Mouse (Mus musculus): ENCODE measurements at regions not wholly inside any gene's neighbourhood (a gene's known extent, or its start where the extent isn't known, plus 50 kb on each side); places are given as distances from the start of the nearest gene placed in this dataset.

DNA sequence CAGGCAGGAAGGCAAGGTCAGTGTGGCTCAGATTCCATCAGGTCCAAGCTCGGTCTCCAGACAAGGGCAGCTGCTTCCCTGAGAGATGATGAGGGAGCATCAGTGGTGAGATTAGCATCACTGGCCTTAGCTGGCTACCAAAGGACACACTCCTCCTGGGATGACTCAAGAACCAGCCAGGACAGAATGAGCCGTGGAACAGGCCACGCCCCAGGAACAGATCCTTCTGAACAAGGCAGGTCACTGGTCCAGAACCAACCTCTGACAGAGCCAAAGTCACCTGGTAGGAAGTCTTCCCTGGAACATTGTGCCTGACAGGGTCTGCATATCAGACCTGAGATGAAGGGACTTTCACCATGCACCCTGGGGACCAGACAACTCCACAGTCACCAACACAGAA is 152.0 kb downstream of the Tomm20 start:
- Histone ChIP-seq H3K4me1 (peaks cover 2% of the 10 kb centered on the region; the same call in 1 of the 2 replicates), H3K4me2 (replicated peaks) (no peak overlapping the region), H3K4me3 (no peak overlapping the region), H3K9ac (replicated peaks) (no peak overlapping the region), H3K36me3 (no peaks in the 10 kb centered on the region), H3K27ac (replicated peaks) (no peak overlapping the region), H3K9me3 (no peaks in the 10 kb centered on the region), H3K27me3 (no peaks in the 10 kb centered on the region)
- ATAC-seq (ENCODE audit: low FRiP score, low read depth): no peak
- 73% methylated on average over 3 of the region's 3 CpGs for whole genome bisulfite sequencing

DNA sequence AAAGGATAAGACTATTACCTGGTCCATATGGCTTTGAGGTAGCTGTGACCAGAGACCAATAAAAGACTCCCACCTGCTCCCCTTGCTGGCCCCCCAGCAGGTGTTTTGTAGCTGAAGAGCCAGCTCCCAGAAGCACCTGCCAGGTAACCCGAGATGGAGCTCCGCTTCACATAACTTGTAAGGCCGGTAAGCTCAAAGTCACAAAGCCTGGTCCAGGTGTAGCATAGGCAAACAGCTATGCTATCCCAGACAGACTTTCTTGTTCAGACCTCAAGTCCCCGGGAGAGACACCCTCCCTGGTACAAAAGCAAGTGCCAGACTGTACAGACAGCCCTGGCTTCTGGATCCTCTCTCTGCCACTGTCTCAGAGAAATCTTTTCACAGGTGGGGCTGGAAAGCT is 154.6 kb downstream of the Tomm20 start:
- H3K27me3 ChIP-seq: no peaks in the 10 kb centered on the region
- H3K4me1 ChIP-seq: peaks cover 6% of the 10 kb centered on the region; the same call in 1 of the 2 replicates
- peaks cover 1% of the 10 kb centered on the region; the same call in 1 of the 2 replicates for H3K9me3 ChIP-seq
- no peak overlapping the region for H3K4me2 ChIP-seq (replicated peaks)
- no peak overlapping the region for H3K4me3 ChIP-seq
- H3K9ac ChIP-seq (replicated peaks): no peak overlapping the region
- no peak overlapping the region for H3K27ac ChIP-seq (replicated peaks)
- H3K36me3 ChIP-seq: no peaks in the 10 kb centered on the region
- ATAC-seq (ENCODE audit: low FRiP score, low read depth): no peak
- 81% methylated on average over 4 of the region's 4 CpGs for WGBS

DNA sequence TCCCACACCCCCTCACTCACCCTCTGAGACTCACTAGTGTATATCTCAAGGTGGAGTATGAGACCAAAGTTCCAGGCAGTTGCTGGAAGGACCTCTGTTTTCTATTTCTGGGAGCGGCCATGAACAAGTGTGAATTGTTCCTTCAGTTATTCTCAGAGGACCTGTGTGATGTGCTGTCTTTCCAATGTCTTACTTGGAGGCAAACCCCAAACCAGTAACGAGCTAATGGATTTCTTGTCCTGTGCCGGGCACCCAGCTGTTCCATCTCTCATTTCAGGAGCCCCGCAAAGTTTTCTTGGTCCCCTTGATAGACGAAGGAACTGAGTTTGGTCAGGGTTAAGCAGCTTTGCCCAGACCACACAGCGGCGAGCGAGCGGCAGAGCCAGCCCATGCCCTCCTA is 155.4 kb downstream of the Tomm20 start:
- Histone ChIP-seq H3K27ac (replicated peaks) (no peak overlapping the region), H3K4me2 (replicated peaks) (no peak overlapping the region), H3K27me3 (no peaks in the 10 kb centered on the region), H3K36me3 (no peaks in the 10 kb centered on the region), H3K9me3 (peaks cover 9% of the 10 kb centered on the region; the same call in 1 of the 2 replicates), H3K9ac (replicated peaks) (no peak overlapping the region), H3K4me3 (no peak overlapping the region), H3K4me1 (peaks cover 6% of the 10 kb centered on the region; the same call in 1 of the 2 replicates)
- ATAC-seq (ENCODE audit: low FRiP score, low read depth): no peak
- WGBS: 89% methylated on average over 9 of the region's 9 CpGs

DNA sequence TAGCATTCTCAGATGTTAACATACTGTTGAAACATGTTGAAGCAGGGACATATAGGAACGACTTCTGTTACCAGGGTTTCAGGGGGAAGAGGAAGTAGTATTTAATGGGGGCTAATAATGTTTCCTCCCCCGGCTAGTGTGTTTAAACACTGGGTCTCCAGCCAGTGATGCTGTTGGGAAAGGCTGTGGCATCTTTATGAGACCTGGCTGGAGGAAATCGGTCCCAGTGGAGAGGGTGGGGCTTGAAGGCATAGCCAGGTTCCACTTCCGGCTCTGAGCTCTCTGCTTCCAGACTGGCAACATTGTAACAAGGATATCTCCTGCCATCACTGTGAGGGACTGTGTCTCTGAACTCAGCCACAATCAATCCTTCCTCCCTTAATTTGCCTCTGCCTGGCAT is 156.6 kb downstream of the Tomm20 start:
- Histone ChIP-seq H3K27me3 (no peaks in the 10 kb centered on the region), H3K4me3 (no peak overlapping the region), H3K27ac (replicated peaks) (no peak overlapping the region), H3K9ac (replicated peaks) (no peak overlapping the region), H3K4me1 (peaks cover 6% of the 10 kb centered on the region; the same call in 1 of the 2 replicates), H3K36me3 (no peaks in the 10 kb centered on the region), H3K4me2 (replicated peaks) (no peak overlapping the region), H3K9me3 (peaks cover 9% of the 10 kb centered on the region; the same call in 1 of the 2 replicates)
- no peak for ATAC-seq (ENCODE audit: low FRiP score, low read depth)
- 81% methylated on average over 4 of the region's 4 CpGs for WGBS

DNA sequence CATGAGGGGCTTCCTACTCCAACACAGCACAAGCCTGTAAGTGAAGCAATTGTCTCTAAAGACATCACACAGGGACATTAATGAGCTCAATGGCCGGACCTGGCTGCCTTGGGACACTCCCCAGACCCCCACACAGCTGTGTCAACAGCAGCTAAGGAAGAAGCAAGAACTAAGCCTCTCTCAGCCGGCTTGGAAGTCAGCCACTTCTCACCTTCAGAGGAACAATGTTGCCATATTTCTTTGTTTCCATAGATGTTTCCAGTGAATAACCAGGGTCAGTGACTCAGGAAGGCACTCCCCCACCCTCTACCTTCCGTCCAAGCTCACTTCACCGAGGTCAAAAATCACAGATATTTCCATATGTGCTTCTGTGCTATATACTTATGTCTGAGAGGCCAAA is 157.0 kb downstream of the Tomm20 start:
- peaks cover 6% of the 10 kb centered on the region; the same call in 1 of the 2 replicates for H3K4me1 ChIP-seq
- H3K27me3 ChIP-seq: no peaks in the 10 kb centered on the region
- no peak overlapping the region for H3K9ac ChIP-seq (replicated peaks)
- 59% methylated on average over 4 of the region's 4 CpGs for WGBS
- H3K4me2 ChIP-seq (replicated peaks): no peak overlapping the region
- H3K36me3 ChIP-seq: no peaks in the 10 kb centered on the region
- H3K27ac ChIP-seq (replicated peaks): no peak overlapping the region
- H3K9me3 ChIP-seq: peaks cover 9% of the 10 kb centered on the region; the same call in 1 of the 2 replicates
- no peak overlapping the region for H3K4me3 ChIP-seq
- ATAC-seq (ENCODE audit: low FRiP score, low read depth): no peak

DNA sequence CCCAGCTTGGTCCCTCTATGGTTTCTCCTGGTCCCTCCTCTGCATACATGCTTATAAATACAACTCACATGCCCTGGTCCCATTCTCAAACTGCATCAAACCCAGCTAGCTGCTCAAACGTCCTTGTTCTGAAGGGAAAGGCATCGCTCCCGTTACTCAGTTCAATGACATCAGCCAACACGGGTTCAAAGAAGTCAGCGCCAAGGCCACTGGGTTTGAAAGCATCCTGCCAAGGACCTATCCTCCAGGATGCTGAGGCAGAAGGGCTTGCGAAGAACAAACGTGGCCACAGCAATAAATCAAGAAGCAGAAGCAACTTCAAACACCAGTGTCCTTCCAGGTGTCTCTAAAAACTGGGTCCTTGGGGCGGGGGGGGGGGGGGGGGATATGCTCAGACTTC is 158.2 kb downstream of the Tomm20 start:
- Histone ChIP-seq H3K4me3 (no peak overlapping the region), H3K4me2 (replicated peaks) (no peak overlapping the region), H3K9me3 (peaks cover 9% of the 10 kb centered on the region; the same call in 1 of the 2 replicates), H3K9ac (replicated peaks) (no peak overlapping the region), H3K27ac (replicated peaks) (no peak overlapping the region), H3K36me3 (no peaks in the 10 kb centered on the region), H3K27me3 (no peaks in the 10 kb centered on the region), H3K4me1 (peaks cover 6% of the 10 kb centered on the region; the same call in 1 of the 2 replicates)
- no peak for ATAC-seq (ENCODE audit: low FRiP score, low read depth)
- 88% methylated on average over 8 of the region's 8 CpGs for WGBS

DNA sequence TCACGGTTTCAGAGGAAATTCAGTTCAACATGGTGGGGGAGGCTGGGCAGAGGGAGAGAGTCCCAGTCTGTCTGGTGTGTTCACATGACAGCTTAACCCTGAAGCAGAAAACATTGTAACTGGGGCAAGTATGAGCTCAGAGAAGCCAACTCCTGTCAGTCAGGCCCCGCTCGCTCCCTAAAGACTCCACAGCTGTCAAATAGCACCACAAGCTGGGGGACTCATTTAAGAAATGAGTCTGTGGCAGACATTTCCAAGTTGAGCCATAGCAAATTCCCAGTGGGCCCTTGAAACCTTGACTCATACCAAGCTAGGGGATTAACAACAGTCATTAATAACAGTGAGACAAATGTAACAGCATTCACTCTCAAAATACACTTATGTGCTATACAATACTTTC is 160.4 kb downstream of the Tomm20 start:
- peaks cover 6% of the 10 kb centered on the region; the same call in 1 of the 2 replicates for H3K4me1 ChIP-seq
- H3K4me3 ChIP-seq: no peak overlapping the region
- H3K36me3 ChIP-seq: no peaks in the 10 kb centered on the region
- H3K9ac ChIP-seq (replicated peaks): no peak overlapping the region
- H3K9me3 ChIP-seq: peaks cover 9% of the 10 kb centered on the region; the same call in 1 of the 2 replicates
- no peaks in the 10 kb centered on the region for H3K27me3 ChIP-seq
- ATAC-seq (ENCODE audit: low FRiP score, low read depth): no peak
- 93% methylated on average over 3 of the region's 3 CpGs for WGBS
- H3K4me2 ChIP-seq (replicated peaks): no peak overlapping the region
- no peak overlapping the region for H3K27ac ChIP-seq (replicated peaks)

DNA sequence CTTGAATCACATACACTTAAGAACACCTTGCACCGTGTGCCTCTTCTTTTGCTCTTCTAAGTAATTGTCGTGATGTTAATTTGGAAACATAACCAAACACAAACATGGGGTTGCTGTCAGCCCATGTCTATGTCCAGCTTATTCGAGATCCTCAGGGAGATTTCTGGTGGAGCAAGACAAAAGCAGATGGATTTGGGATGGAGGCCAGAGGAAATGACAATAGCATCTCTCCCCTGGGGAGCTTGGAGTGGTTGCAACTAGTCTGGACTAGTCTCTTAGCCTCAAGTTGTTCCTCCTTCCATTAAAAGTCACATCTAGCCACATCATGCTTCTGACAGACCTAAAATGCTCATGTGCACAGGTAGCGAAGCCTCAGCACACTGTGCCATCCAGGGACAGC is 161.0 kb downstream of the Tomm20 start:
- Histone ChIP-seq H3K4me3 (no peak overlapping the region), H3K4me2 (replicated peaks) (no peak overlapping the region), H3K36me3 (no peaks in the 10 kb centered on the region), H3K9ac (replicated peaks) (no peak overlapping the region), H3K9me3 (peaks cover 9% of the 10 kb centered on the region; the same call in 1 of the 2 replicates), H3K27ac (replicated peaks) (no peak overlapping the region), H3K27me3 (no peaks in the 10 kb centered on the region), H3K4me1 (peaks cover 6% of the 10 kb centered on the region; the same call in 1 of the 2 replicates)
- ATAC-seq (ENCODE audit: low FRiP score, low read depth): no peak
- WGBS: 83% methylated on average over 4 of the region's 4 CpGs

DNA sequence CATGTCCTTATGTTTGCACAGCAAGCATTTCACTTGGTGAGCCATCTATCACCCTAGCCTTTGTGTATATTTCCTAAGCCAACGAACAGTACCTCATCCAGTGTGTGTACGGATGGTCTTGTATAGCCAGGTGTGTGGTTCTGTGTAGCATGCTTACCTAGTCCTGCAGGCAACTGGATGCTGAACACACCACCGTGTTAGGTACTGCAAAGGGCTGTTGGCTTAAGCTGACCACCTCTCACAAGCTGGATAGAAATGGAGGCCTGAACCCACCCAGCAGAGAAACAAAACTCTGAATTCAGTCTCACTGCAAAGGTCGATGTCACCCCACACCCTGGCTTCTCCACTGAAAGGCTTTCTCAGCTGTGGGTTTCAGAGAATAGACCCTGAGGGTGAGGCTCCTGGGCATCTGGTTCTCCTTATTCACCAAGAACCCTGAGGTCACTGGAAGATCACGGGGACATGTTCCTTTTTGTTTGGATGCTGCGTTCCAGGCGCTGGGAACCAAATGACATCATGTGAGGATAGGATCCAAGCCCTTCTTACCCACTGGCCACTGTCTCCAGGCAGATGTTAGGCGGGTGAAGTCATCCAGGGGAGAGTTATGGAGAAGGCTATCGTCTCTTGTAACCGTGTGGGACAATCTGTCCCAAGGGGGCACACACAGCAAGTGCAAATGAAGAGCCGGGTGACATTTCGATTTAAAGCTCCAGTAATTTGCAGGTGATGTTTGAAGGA is 161.8 kb downstream of the Tomm20 start:
- 81% methylated on average over 12 of the region's 12 CpGs for WGBS
- no peaks in the 10 kb centered on the region for H3K36me3 ChIP-seq
- ATAC-seq (ENCODE audit: low FRiP score, low read depth): no peak
- H3K27ac ChIP-seq (replicated peaks): no peak overlapping the region
- no peak overlapping the region for H3K9ac ChIP-seq (replicated peaks)
- no peak overlapping the region for H3K4me3 ChIP-seq
- no peak overlapping the region for H3K4me2 ChIP-seq (replicated peaks)
- peaks cover 9% of the 10 kb centered on the region; the same call in 1 of the 2 replicates for H3K9me3 ChIP-seq
- H3K4me1 ChIP-seq: peaks cover 6% of the 10 kb centered on the region; the same call in 1 of the 2 replicates
- no peaks in the 10 kb centered on the region for H3K27me3 ChIP-seq

DNA sequence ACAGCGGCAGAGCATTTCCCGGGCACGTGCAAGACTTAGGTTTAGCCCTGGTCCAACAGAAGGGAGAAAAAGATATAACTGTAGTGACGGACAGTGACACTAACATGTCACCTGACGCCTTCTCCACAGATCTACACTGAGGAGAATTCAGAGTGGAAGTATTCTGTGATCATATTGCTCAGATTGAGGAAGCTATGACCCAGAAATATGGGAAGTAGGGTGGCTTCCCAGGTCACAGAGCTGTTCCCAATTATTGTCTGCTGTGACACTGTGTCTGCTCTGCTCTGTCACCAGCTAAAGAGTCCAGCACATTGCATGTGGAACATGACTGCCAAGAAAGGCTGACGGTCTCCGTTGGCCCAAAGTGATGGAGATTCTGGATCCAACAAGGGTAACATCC is 167.0 kb downstream of the Tomm20 start:
- H3K4me1 ChIP-seq: no peaks in the 10 kb centered on the region
- no peak overlapping the region for H3K9ac ChIP-seq (replicated peaks)
- H3K27ac ChIP-seq (replicated peaks): no peak overlapping the region
- H3K4me2 ChIP-seq (replicated peaks): no peak overlapping the region
- no peak overlapping the region for H3K4me3 ChIP-seq
- ATAC-seq (ENCODE audit: low FRiP score, low read depth): no peak
- WGBS: 96% methylated on average over 7 of the region's 7 CpGs
- H3K36me3 ChIP-seq: no peaks in the 10 kb centered on the region
- H3K27me3 ChIP-seq: no peaks in the 10 kb centered on the region
- no peaks in the 10 kb centered on the region for H3K9me3 ChIP-seq

DNA sequence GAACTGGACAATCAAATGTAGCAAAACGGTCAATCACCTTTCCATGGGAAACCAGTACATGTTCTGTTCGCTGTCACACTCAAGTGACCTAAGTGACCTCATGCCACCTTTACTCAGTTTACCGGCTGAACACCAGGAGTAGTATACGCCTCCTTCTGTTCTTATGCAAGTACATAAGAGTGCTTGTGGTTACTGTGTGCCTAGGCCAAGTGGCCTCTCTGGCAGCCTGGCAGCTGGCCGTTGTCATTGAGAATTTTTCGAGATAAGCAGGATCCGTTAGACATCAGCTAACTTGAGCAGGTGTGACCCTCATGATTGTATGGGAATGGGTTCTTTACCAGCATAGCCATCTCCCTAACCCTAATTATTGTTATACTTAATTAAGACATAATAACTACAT is 167.5 kb downstream of the Tomm20 start:
- ATAC-seq (ENCODE audit: low FRiP score, low read depth): no peak
- WGBS: 91% methylated on average over 7 of the region's 7 CpGs

DNA sequence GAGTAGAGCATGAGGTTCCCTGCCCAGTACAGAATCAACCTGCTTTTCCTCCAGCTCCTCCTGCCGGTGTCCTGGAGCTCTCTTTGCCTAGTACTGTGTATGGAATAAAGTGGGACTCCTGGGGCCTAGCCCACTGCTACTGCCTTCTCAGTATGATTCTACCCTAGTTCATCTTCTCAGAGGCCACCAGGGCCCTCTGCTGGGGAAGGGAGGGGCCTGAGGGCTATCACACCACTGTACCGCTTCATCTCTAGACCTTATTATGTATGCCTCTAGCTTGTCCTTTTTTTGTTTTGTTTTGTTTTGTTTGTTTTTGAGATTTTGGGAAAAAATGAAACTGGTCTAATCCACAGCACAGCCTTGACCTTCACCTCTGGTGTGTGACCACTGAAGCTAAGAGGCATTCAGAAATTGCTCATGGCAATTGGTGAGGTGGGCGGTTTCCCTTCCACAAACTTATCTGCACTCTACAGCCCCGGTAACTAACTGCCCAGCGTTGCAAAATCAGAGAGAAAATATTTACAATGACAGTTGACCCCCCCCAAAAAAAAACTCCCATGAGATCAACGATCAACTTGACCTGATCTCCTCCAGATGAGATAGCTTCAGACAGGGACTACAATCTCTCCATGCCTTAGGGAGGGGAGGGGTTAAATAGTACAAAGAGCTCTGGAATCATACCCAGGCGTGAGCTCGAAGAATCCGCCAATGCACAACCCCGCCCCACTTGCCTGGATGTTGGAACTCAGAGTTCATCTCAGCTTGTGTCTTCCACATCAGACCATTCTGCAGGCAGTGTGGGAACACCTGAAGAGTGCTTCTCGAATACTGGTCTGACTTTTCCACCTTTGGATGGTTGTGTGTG is 168.8 kb downstream of the Tomm20 start:
- H3K27me3 ChIP-seq: no peaks in the 10 kb centered on the region
- H3K4me1 ChIP-seq: no peaks in the 10 kb centered on the region
- no peaks in the 10 kb centered on the region for H3K36me3 ChIP-seq
- no peaks in the 10 kb centered on the region for H3K9me3 ChIP-seq
- H3K4me3 ChIP-seq: no peak overlapping the region
- 87% methylated on average over 11 of the region's 11 CpGs for WGBS
- no peak overlapping the region for H3K27ac ChIP-seq (replicated peaks)
- no peak overlapping the region for H3K9ac ChIP-seq (replicated peaks)
- no peak overlapping the region for H3K4me2 ChIP-seq (replicated peaks)
- no peak for ATAC-seq (ENCODE audit: low FRiP score, low read depth)

More for the DNA sequence above, 167.5 kb downstream of the Tomm20 start:
- no peak overlapping the region for H3K4me3 ChIP-seq
- H3K4me1 ChIP-seq: no peaks in the 10 kb centered on the region
- H3K27me3 ChIP-seq: no peaks in the 10 kb centered on the region
- H3K27ac ChIP-seq (replicated peaks): no peak overlapping the region
- H3K36me3 ChIP-seq: no peaks in the 10 kb centered on the region
- no peak overlapping the region for H3K4me2 ChIP-seq (replicated peaks)
- no peaks in the 10 kb centered on the region for H3K9me3 ChIP-seq
- H3K9ac ChIP-seq (replicated peaks): no peak overlapping the region
